Mouse (Mus musculus): ENCODE measurements around the gene Lrrk1. TPM values are rescaled to one million over a fixed set of nuclear protein-coding genes. Genes with fewer than 3 reads are reported as not detected.

Lrrk1 gene
- total RNA-seq, 2 experiments from 2014 or later = 3.2 to 3.7 TPM

GRCm38 (mm10) chr7:66300680-66301079 lies 87.5 kb downstream of the Lrrk1 start:
- peak; percentile 46 for DNase-seq

- no peak for DNase-seq
Observed at GRCm38 (mm10) chr7:66297656-66298021, 90.5 kb downstream of the Lrrk1 start.

GRCm38 (mm10) chr7:66296921-66297655 lies 91.1 kb downstream of the Lrrk1 start:
- DNase-seq = no peak

- no peak for DNase-seq
Observed at GRCm38 (mm10) chr7:66292552-66293376, 95.4 kb downstream of the Lrrk1 start.

- DNase-seq = no peak
Observed at GRCm38 (mm10) chr7:66292010-66292409, 96.1 kb downstream of the Lrrk1 start.

- DNase-seq = no peak
Observed at GRCm38 (mm10) chr7:66282984-66283612, 105.1 kb downstream of the Lrrk1 start.

GRCm38 (mm10) chr7:66282265-66282664 lies 105.9 kb downstream of the Lrrk1 start:
- DNase-seq = no peak

- DNase-seq = no peak
Observed at GRCm38 (mm10) chr7:66278001-66278400, 110.1 kb downstream of the Lrrk1 start.

- DNase-seq = no peak
Observed at GRCm38 (mm10) chr7:66273494-66273893, 114.7 kb downstream of the Lrrk1 start.

- no peak for DNase-seq
Observed at GRCm38 (mm10) chr7:66271226-66271625, 116.9 kb downstream of the Lrrk1 start.

- DNase-seq = no peak
Observed at GRCm38 (mm10) chr7:66266942-66267850, 121.0 kb downstream of the Lrrk1 start.

- DNase-seq = no peak
Observed at GRCm38 (mm10) chr7:66263421-66263820, 124.7 kb downstream of the Lrrk1 start.

GRCm38 (mm10) chr7:66262570-66263156 lies 125.5 kb downstream of the Lrrk1 start:
- DNase-seq = no peak

- no peak for DNase-seq
Observed at GRCm38 (mm10) chr7:66260763-66261390, 127.3 kb downstream of the Lrrk1 start.

- no peak for DNase-seq
Observed at GRCm38 (mm10) chr7:66260295-66260694, 127.9 kb downstream of the Lrrk1 start.

- no peak for DNase-seq
Observed at GRCm38 (mm10) chr7:66259436-66260206, 128.5 kb downstream of the Lrrk1 start.

- DNase-seq = no peak
Observed at GRCm38 (mm10) chr7:66258997-66259396, 129.2 kb downstream of the Lrrk1 start.

- no peak for DNase-seq
Observed at GRCm38 (mm10) chr7:66257232-66257631, 130.9 kb downstream of the Lrrk1 start.

- no peak for DNase-seq
Observed at GRCm38 (mm10) chr7:66256441-66256840, 131.7 kb downstream of the Lrrk1 start.

GRCm38 (mm10) chr7:66254993-66255392 lies 133.2 kb downstream of the Lrrk1 start:
- DNase-seq = no peak
